Mouse (Mus musculus) CH12.LX (cell line): ENCODE results near the gene Hk1. TPM values are rescaled to one million over a fixed set of nuclear protein-coding genes. Genes with fewer than 3 reads are reported as not detected.

Source experiments
- DNase-seq: peaks from one replicate; pipeline ENCODE4 v3.0.0-alpha.2; 2013; ENCODE audit errors: extremely low read depth
- H3K27ac ChIP-seq: 2 replicates; pipeline ENCODE4 v1.5.1; 2012; ENCODE audit warnings: low read depth, mild to moderate bottlenecking, control low read depth, moderate library complexity; ENCODE audit not compliant: insufficient read depth
- H3K27me3 ChIP-seq: replicated peaks from 2 replicates; pipeline ENCODE3; 2012; ENCODE audit warnings: inconsistent platforms
- H3K36me3 ChIP-seq, 2 experiments: replicated peaks in 1 of 2; 2 replicates each; pipeline versions ENCODE3 to v1.6.1; 2012; ENCODE audit warnings: inconsistent platforms in 1 of 2, low read length in 1 of 2, mild to moderate bottlenecking in 1 of 2, mixed read lengths in 1 of 2, moderate library complexity in 1 of 2; ENCODE audit not compliant: control insufficient read depth in 1 of 2, insufficient read depth in 1 of 2
- H3K4me1 ChIP-seq, 2 experiments: 2 replicates each; pipeline ENCODE4 v1.6.1; 2012; ENCODE audit warnings: inconsistent platforms in 1 of 2, moderate library complexity in 1 of 2; ENCODE audit not compliant: insufficient read depth in 2 of 2, control insufficient read depth in 1 of 2
- H3K4me2 ChIP-seq: 2 replicates; pipeline ENCODE4 v1.6.1; 2012; ENCODE audit warnings: low read depth, mild to moderate bottlenecking, control low read depth; ENCODE audit not compliant: poor library complexity, insufficient read depth, severe bottlenecking
- H3K4me3 ChIP-seq, 3 experiments: fragments of 150-350 bp in 1 of 3; sonication (generic) in 1 of 3; replicated peaks in 1 of 3; 2 replicates each; pipeline versions ENCODE3 to v1.5.1; 2011 to 2012; ENCODE audit warnings: low read depth in 2 of 3, low read length in 2 of 3, mild to moderate bottlenecking in 2 of 3, moderate library complexity in 2 of 3, control low read depth in 1 of 3, improper control_type of control experiment in 1 of 3, inconsistent platforms in 1 of 3, mixed read lengths in 1 of 3; ENCODE audit not compliant: poor library complexity in 1 of 3
- H3K79me2 ChIP-seq: replicated peaks from 2 replicates; pipeline ENCODE4 v1.6.1; 2012; ENCODE audit warnings: mild to moderate bottlenecking, moderate library complexity; ENCODE audit not compliant: control insufficient read depth, poor library complexity, insufficient read depth, severe bottlenecking; ENCODE audit errors: extremely low read depth
- H3K9ac ChIP-seq: 2 replicates; pipeline ENCODE4 v1.6.1; 2012; ENCODE audit warnings: low read depth, mild to moderate bottlenecking, control low read depth, moderate library complexity; ENCODE audit not compliant: insufficient read depth
- H3K9me3 ChIP-seq: replicated peaks from 2 replicates; pipeline ENCODE3; 2012; ENCODE audit warnings: low read length, inconsistent platforms, mixed read lengths
- CHD1 ChIP-seq: IDR thresholded peaks from 2 replicates; pipeline ENCODE4 v1.6.1; 2012; ENCODE audit warnings: low read depth, low read length, improper control_type of control experiment, inconsistent platforms
- CHD2 ChIP-seq: IDR thresholded peaks from 2 replicates; pipeline ENCODE4 v1.6.1; 2011; ENCODE audit warnings: low read length, improper control_type of control experiment
- CTCF ChIP-seq, 2 experiments: IDR thresholded peaks in 1 of 2; conservative IDR thresholded peaks in 1 of 2; 2 replicates each; pipeline ENCODE4 v1.5.1; 2011 to 2012; ENCODE audit warnings: low read depth in 2 of 2, low read length in 2 of 2, improper control_type of control experiment in 1 of 2, inconsistent platforms in 1 of 2, mild to moderate bottlenecking in 1 of 2, moderate library complexity in 1 of 2
- E2F4 ChIP-seq: IDR thresholded peaks from 2 replicates; pipeline ENCODE4 v1.6.1; 2011; ENCODE audit warnings: low read depth, low read length, improper control_type of control experiment; ENCODE audit not compliant: insufficient replicate concordance
- ELF1 ChIP-seq: IDR thresholded peaks from 2 replicates; pipeline ENCODE4 v1.6.1; 2014; ENCODE audit warnings: low read depth, mild to moderate bottlenecking, inconsistent platforms, low read length, improper control_type of control experiment
- EP300 ChIP-seq: IDR thresholded peaks from 2 replicates; pipeline ENCODE4 v1.6.1; 2011; ENCODE audit warnings: low read length, improper control_type of control experiment
- ETS1 ChIP-seq: conservative IDR thresholded peaks from 2 replicates; pipeline ENCODE4 v1.6.1; 2012; ENCODE audit warnings: low read depth, mild to moderate bottlenecking, inconsistent platforms, low read length, improper control_type of control experiment, moderate library complexity
- GABPA ChIP-seq: IDR thresholded peaks from 2 replicates; pipeline ENCODE4 v1.6.1; 2012; ENCODE audit warnings: low read depth, low read length, improper control_type of control experiment, inconsistent platforms; ENCODE audit not compliant: insufficient replicate concordance
- HCFC1 ChIP-seq: IDR thresholded peaks from 2 replicates; pipeline ENCODE4 v1.6.1; 2012; ENCODE audit warnings: low read depth, mild to moderate bottlenecking, inconsistent platforms, low read length, improper control_type of control experiment
- IRF4 ChIP-seq: IDR thresholded peaks from 2 replicates; pipeline ENCODE4 v1.6.1; 2014; ENCODE audit warnings: low read depth, mild to moderate bottlenecking, inconsistent platforms, low read length, improper control_type of control experiment
- JUN ChIP-seq: IDR thresholded peaks from 2 replicates; pipeline ENCODE4 v1.6.1; 2011; ENCODE audit warnings: low read depth, mild to moderate bottlenecking, low read length, improper control_type of control experiment, moderate library complexity; ENCODE audit not compliant: insufficient read depth
- MAZ ChIP-seq: IDR thresholded peaks from 2 replicates; pipeline ENCODE4 v1.6.1; 2012; ENCODE audit warnings: low read depth, mild to moderate bottlenecking, inconsistent platforms, low read length, improper control_type of control experiment, moderate library complexity
- MXI1 ChIP-seq: IDR thresholded peaks from 2 replicates; pipeline ENCODE4 v1.6.1; 2011; ENCODE audit warnings: mild to moderate bottlenecking, low read depth, low read length, improper control_type of control experiment
- MYC ChIP-seq: IDR thresholded peaks from 2 replicates; pipeline ENCODE4 v1.6.1; 2011; ENCODE audit warnings: low read depth, mild to moderate bottlenecking, improper control_type of control experiment, low read length
- NELFE ChIP-seq: IDR thresholded peaks from 2 replicates; pipeline ENCODE4 v1.6.1; 2011; ENCODE audit warnings: low read depth, low read length, improper control_type of control experiment
- NRF1 ChIP-seq: IDR thresholded peaks from 2 replicates; pipeline ENCODE4 v1.6.1; 2014; ENCODE audit warnings: low read depth, mild to moderate bottlenecking, inconsistent platforms, low read length, improper control_type of control experiment, moderate library complexity
- PAX5 ChIP-seq: IDR thresholded peaks from 2 replicates; pipeline ENCODE4 v1.6.1; 2012; ENCODE audit warnings: low read length, inconsistent platforms, mixed read lengths
- POLR2A ChIP-seq: IDR thresholded peaks from 2 replicates; pipeline ENCODE4 v1.6.1; 2011; ENCODE audit warnings: low read depth, mild to moderate bottlenecking, improper control_type of control experiment, low read length
- POLR2AphosphoS2 ChIP-seq: IDR thresholded peaks from 2 replicates; pipeline ENCODE4 v1.6.1; 2011; ENCODE audit warnings: low read depth, low read length, improper control_type of control experiment
- RAD21 ChIP-seq: IDR thresholded peaks from 2 replicates; pipeline ENCODE4 v1.6.1; 2011; ENCODE audit warnings: low read depth, mild to moderate bottlenecking, low read length, improper control_type of control experiment, moderate library complexity
- RCOR1 ChIP-seq: conservative IDR thresholded peaks from 2 replicates; pipeline ENCODE4 v1.6.1; 2012; ENCODE audit warnings: low read depth, mild to moderate bottlenecking, inconsistent platforms, low read length, improper control_type of control experiment
- SMC3 ChIP-seq: IDR thresholded peaks from 2 replicates; pipeline ENCODE4 v1.6.1; 2011; ENCODE audit warnings: low read depth, low read length, improper control_type of control experiment
- TBP ChIP-seq: conservative IDR thresholded peaks from 2 replicates; pipeline ENCODE4 v1.6.1; 2011; ENCODE audit warnings: low read depth, low read length, improper control_type of control experiment
- TCF12 ChIP-seq: IDR thresholded peaks from 2 replicates; pipeline ENCODE4 v1.6.1; 2014; ENCODE audit warnings: low read depth, mild to moderate bottlenecking, inconsistent platforms, low read length, improper control_type of control experiment
- UBTF ChIP-seq: IDR thresholded peaks from 2 replicates; pipeline ENCODE4 v1.6.1; 2012; ENCODE audit warnings: low read depth, mild to moderate bottlenecking, inconsistent platforms, low read length, improper control_type of control experiment, moderate library complexity
- USF1 ChIP-seq: IDR thresholded peaks from 2 replicates; pipeline ENCODE4 v1.6.1; 2014; ENCODE audit warnings: low read depth, mild to moderate bottlenecking, inconsistent platforms, low read length, improper control_type of control experiment
- USF2 ChIP-seq: conservative IDR thresholded peaks from 2 replicates; pipeline ENCODE4 v1.6.1; 2011; ENCODE audit warnings: low read depth, low read length, improper control_type of control experiment
- ZMIZ1 ChIP-seq: IDR thresholded peaks from 2 replicates; pipeline ENCODE4 v1.6.1; 2012; ENCODE audit warnings: low read depth, mild to moderate bottlenecking, inconsistent platforms, low read length, improper control_type of control experiment
- dilution Hi-C: fragments of 300-500 bp; cut with MboI; formaldehyde crosslinking; loops from 2 replicates; pipeline ENCODE4 v1.14.3; 2020; ENCODE audit warnings: low sequenced_read_pairs; ENCODE audit not compliant: extremely low pct_unique_long_range_greater_than_20kb, extremely low pct_ligation_motif_present
- in situ Hi-C: fragments of 300-500 bp; cut with MboI; formaldehyde crosslinking; loops from 3 replicates; pipeline ENCODE4 v1.14.3; 2019; ENCODE audit warnings: low sequenced_read_pairs, low pct_ligation_motif_present, low pct_unique_long_range_greater_than_20kb, mixed read lengths
- polyA plus RNA-seq: library from polyadenylated mRNA; unstranded; fragments of >175 nt; gene quantifications from 2 replicates; pipeline ENCODE4 v1.2.1, GENCODE M21; 2012; ENCODE audit warnings: low read depth; ENCODE audit not compliant: insufficient read length
- total RNA-seq, 2 experiments: library from RNA; depleted of rRNA; stranded (reverse); fragments of 300-350 nt in 1 of 2; fragments of >200 nt in 1 of 2; gene quantifications; 2 replicates each; pipeline ENCODE4 v1.2.3; 2012 to 2014

The Hk1 gene
- total and polyA plus RNA-seq, 3 experiments: 9.3 to 30.1 (median 23.4) TPM

DNA sequence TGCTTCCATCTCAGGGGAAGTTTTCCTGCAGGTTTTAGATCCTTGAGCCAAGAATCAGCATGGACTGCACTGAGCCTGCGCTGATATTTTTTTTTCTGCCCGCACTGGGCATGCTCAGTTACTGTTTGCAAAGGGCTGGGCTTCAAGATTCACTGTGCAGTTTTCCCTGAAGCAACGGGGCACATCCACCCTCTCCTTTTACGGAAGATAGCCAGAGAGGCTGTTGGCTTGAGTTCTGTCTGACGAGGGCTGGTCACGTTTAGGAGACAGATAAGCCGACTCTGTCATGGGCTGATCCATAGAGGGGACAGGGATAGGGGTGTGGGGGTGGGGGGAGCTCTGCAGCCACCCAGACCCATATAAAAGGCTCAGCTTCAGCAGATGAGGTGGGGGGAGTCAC lies 47.2 kb downstream of the Hk1 start:
- H3K27me3 ChIP-seq: no peaks in the 10 kb centered on the region
- H3K79me2 ChIP-seq: no peaks in the 10 kb centered on the region
- H3K36me3 ChIP-seq: peaks cover 0 to 16% of the 10 kb centered on the region in 2 experiments
- DNase-seq: no peak
- H3K4me2 ChIP-seq: no peak overlapping the region
- dilution Hi-C loops (no loop called here), in situ Hi-C loops (no loop called here)
- no peak overlapping the region for H3K4me3 ChIP-seq
- TF ChIP-seq ETS1 (no peak), CHD1 (no peak), PAX5 (no peak), MXI1 (no peak), NELFE (no peak), USF1 (no peak), CTCF (conservative IDR thresholded peaks at IDR 0.05 in 1 of 2, IDR thresholded peaks at IDR 0.05 in 1 of 2; ENCODE audit: low read depth in 2 of 2, low read length in 2 of 2) (no peak), IRF4 (no peak), POLR2AphosphoS2 (no peak), UBTF (no peak), RAD21 (no peak), EP300 (no peak), POLR2A (no peak), MAZ (no peak), TCF12 (no peak)
- H3K9ac ChIP-seq: no peak overlapping the region
- H3K9me3 ChIP-seq: peaks cover 3% of the 10 kb centered on the region
- no peak overlapping the region for H3K27ac ChIP-seq
- H3K4me1 ChIP-seq: peaks cover 2 to 49% of the 10 kb centered on the region in 2 experiments

DNA sequence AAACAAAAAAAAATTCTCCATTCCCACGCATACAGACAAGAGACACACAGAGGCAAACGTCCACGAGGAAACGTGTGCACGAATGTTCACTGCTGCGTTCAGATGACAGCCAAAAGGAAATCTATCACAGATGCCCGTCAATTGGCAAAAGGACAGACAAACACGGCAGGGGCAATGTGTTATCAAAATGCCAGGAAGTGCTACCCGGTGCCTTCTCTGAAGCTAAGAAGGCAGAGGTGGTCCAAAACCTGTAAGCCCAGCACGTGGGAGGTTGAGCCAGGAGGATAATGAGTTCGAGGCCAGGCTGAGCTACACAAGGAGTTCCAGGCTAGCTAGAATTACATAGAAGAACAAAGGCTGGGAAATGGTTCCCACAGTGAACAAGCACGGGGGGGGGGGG lies 47.9 kb downstream of the Hk1 start:
- Histone ChIP-seq H3K4me3 (no peak overlapping the region), H3K27me3 (no peaks in the 10 kb centered on the region), H3K9ac (no peak overlapping the region), H3K36me3 (peaks cover 0 to 20% of the 10 kb centered on the region in 2 experiments), H3K4me1 (peaks cover 7 to 49% of the 10 kb centered on the region in 2 experiments), H3K79me2 (no peaks in the 10 kb centered on the region), H3K27ac (no peak overlapping the region), H3K4me2 (no peak overlapping the region), H3K9me3 (peaks cover 3% of the 10 kb centered on the region)
- dilution Hi-C loops: no loop called here
- in situ Hi-C loops: no loop called here
- no peak for DNase-seq
- TF ChIP-seq ELF1: no peak
- no peak for TF ChIP-seq USF1
- TF ChIP-seq RAD21: no peak
- TF ChIP-seq JUN: no peak
- TF ChIP-seq CHD1: no peak
- no peak for TF ChIP-seq NELFE
- no peak for TF ChIP-seq ZMIZ1
- TF ChIP-seq HCFC1: no peak
- no peak for TF ChIP-seq NRF1
- no peak for TF ChIP-seq SMC3
- no peak for TF ChIP-seq USF2
- no peak for TF ChIP-seq TCF12
- TF ChIP-seq MXI1: no peak
- TF ChIP-seq E2F4: no peak
- TF ChIP-seq RCOR1: no peak
- TF ChIP-seq CTCF (conservative IDR thresholded peaks at IDR 0.05 in 1 of 2, IDR thresholded peaks at IDR 0.05 in 1 of 2; ENCODE audit: low read depth in 2 of 2, low read length in 2 of 2): no peak
- TF ChIP-seq GABPA: no peak
- no peak for TF ChIP-seq MYC
- TF ChIP-seq TBP: no peak
- no peak for TF ChIP-seq CHD2
- TF ChIP-seq, all 38 proteins: peak for 0
